Mouse (Mus musculus) forebrain, embryonic 15.5 days (tissue): ENCODE data around the gene Kif17. TPM values are rescaled to one million over a fixed set of nuclear protein-coding genes. Genes with fewer than 3 reads are reported as not detected.
A peak's percentile ranks its signal among the peaks of the same experiment; 100 is the strongest.

Experiments used
- ATAC-seq: fragments of 200-750 bp; cut with Nextera tagmentation; replicated peaks from 2 replicates; pipeline ENCODE4 v1.8.0; 2017; ENCODE audit warnings: mild to moderate bottlenecking, moderate TSS enrichment, moderate library complexity
- H3K27ac ChIP-seq: fragments of 300-500 bp; sonication (generic); replicated peaks from 2 replicates; pipeline ENCODE4 v1.5.1; 2015; ENCODE audit warnings: mild to moderate bottlenecking, inconsistent platforms
- H3K27me3 ChIP-seq: fragments of 300-500 bp; sonication (generic); 2 replicates; pipeline ENCODE4 v1.6.1; 2015; ENCODE audit warnings: inconsistent platforms
- H3K36me3 ChIP-seq: fragments of 300-500 bp; sonication (generic); 2 replicates; pipeline ENCODE4 v1.6.1; 2015; ENCODE audit warnings: mild to moderate bottlenecking, inconsistent platforms
- H3K4me1 ChIP-seq: fragments of 300-500 bp; sonication (generic); 2 replicates; pipeline ENCODE4 v1.6.1; 2015; ENCODE audit warnings: inconsistent platforms
- H3K4me2 ChIP-seq: fragments of 300-500 bp; sonication (generic); replicated peaks from 2 replicates; pipeline ENCODE4 v1.6.1; 2015; ENCODE audit warnings: mild to moderate bottlenecking, inconsistent platforms
- H3K4me3 ChIP-seq: fragments of 300-500 bp; sonication (generic); 2 replicates; pipeline ENCODE4 v1.5.1; 2015; ENCODE audit warnings: mild to moderate bottlenecking, inconsistent platforms
- H3K9ac ChIP-seq: fragments of 300-500 bp; sonication (generic); replicated peaks from 2 replicates; pipeline ENCODE4 v1.6.1; 2015; ENCODE audit warnings: mild to moderate bottlenecking, inconsistent platforms
- H3K9me3 ChIP-seq: fragments of 300-500 bp; sonication (generic); 2 replicates; pipeline ENCODE4 v1.6.1; 2016; ENCODE audit warnings: inconsistent platforms
- WGBS: fragments of 180-500 bp; shearing (Covaris S2); methylation state at CpG from one replicate; pipeline ENCODE4 v1.1.7; 2015; ENCODE audit warnings: mixed read lengths; 5-methylcytosine and 5-hydroxymethylcytosine counted together
- polyA plus RNA-seq: library from polyadenylated mRNA; unstranded; fragments of >200 nt; fragmentation: Nextera tagmentation; extraction: Ambion mirVana; gene quantifications from 2 replicates; pipeline ENCODE4 v1.2.1, GENCODE M21; 2015

Gene Kif17
- polyA plus RNA-seq, 1 experiment from 2014 or later, result 1.4 TPM

- no peaks in the 10 kb centered on the region for H3K9me3 ChIP-seq
- peaks cover 37% of the 10 kb centered on the region for H3K36me3 ChIP-seq
- no peak overlapping the region for H3K4me2 ChIP-seq
- H3K4me3 ChIP-seq, result no peak overlapping the region
- WGBS, result 91% methylated on average over 7 of the region's 7 CpGs
- no peak for ATAC-seq
- H3K9ac ChIP-seq, result no peak overlapping the region
- H3K27me3 ChIP-seq, result no peaks in the 10 kb centered on the region
- peaks cover 31% of the 10 kb centered on the region for H3K4me1 ChIP-seq
- H3K27ac ChIP-seq, result no peak overlapping the region
Measured at GRCm38 (mm10) chr4:138220761-138221160, 29.5 kb upstream of the Kif17 start.

- Histone ChIP-seq H3K27me3 (no peaks in the 10 kb centered on the region), H3K36me3 (peaks cover 44% of the 10 kb centered on the region), H3K9me3 (no peaks in the 10 kb centered on the region), H3K9ac (no peak overlapping the region), H3K4me1 (peaks cover 28% of the 10 kb centered on the region), H3K27ac (no peak overlapping the region), H3K4me3 (no peak overlapping the region), H3K4me2 (no peak overlapping the region)
- ATAC-seq, result no peak
- 93% methylated on average over 5 of the region's 5 CpGs for WGBS
Measured at GRCm38 (mm10) chr4:138221406-138221805, 28.8 kb upstream of the Kif17 start.

- WGBS, result 92% methylated on average over 5 of the region's 5 CpGs
- Histone ChIP-seq H3K4me1 (peaks cover 28% of the 10 kb centered on the region), H3K27ac (no peak overlapping the region), H3K4me2 (no peak overlapping the region), H3K27me3 (no peaks in the 10 kb centered on the region), H3K4me3 (no peak overlapping the region), H3K9ac (no peak overlapping the region), H3K36me3 (peaks cover 52% of the 10 kb centered on the region), H3K9me3 (no peaks in the 10 kb centered on the region)
- ATAC-seq, result no peak
Measured at GRCm38 (mm10) chr4:138222396-138222795, 27.8 kb upstream of the Kif17 start.

GRCm38 (mm10) chr4:138223623-138224022, 26.6 kb upstream of the Kif17 start:
- 91% methylated on average over 10 of the region's 10 CpGs for WGBS
- ATAC-seq, result no peak
- Histone ChIP-seq H3K36me3 (peaks cover 64% of the 10 kb centered on the region), H3K9ac (no peak overlapping the region), H3K4me1 (peaks cover 17% of the 10 kb centered on the region), H3K4me3 (no peak overlapping the region), H3K4me2 (no peak overlapping the region), H3K9me3 (no peaks in the 10 kb centered on the region), H3K27ac (no peak overlapping the region), H3K27me3 (no peaks in the 10 kb centered on the region)

GRCm38 (mm10) chr4:138246756-138247665, 3.2 kb upstream of the Kif17 start:
- H3K9me3 ChIP-seq, result no peaks in the 10 kb centered on the region
- WGBS, result 70% methylated on average over 27 of the region's 27 CpGs
- H3K4me2 ChIP-seq, result no peak overlapping the region
- no peak overlapping the region for H3K4me3 ChIP-seq
- H3K4me1 ChIP-seq, result peaks cover 23% of the 10 kb centered on the region
- no peaks in the 10 kb centered on the region; the same call in 1 of the 2 replicates for H3K27me3 ChIP-seq
- H3K9ac ChIP-seq, result no peak overlapping the region
- no peak overlapping the region; the same call in 1 of the 2 replicates for H3K27ac ChIP-seq
- peaks cover 56% of the 10 kb centered on the region for H3K36me3 ChIP-seq
- ATAC-seq, result no peak

- H3K4me1 ChIP-seq, result peaks cover 32% of the 10 kb centered on the region
- ATAC-seq, result no peak
- no peak overlapping the region for H3K27ac ChIP-seq
Measured at GRCm38 (mm10) chr4:138251819-138252218, 1.6 kb downstream of the Kif17 start.

GRCm38 (mm10) chr4:138252231-138252630, 2.0 kb downstream of the Kif17 start:
- no peaks in the 10 kb centered on the region for H3K9me3 ChIP-seq
- peaks cover 7% of the 10 kb centered on the region for H3K36me3 ChIP-seq
- peaks cover 32% of the 10 kb centered on the region for H3K4me1 ChIP-seq
- WGBS, result 14% methylated on average over 5 of the region's 5 CpGs
- peak overlapping the region; percentile 61 for H3K4me3 ChIP-seq
- H3K27ac ChIP-seq, result no peak overlapping the region
- H3K27me3 ChIP-seq, result peaks cover 15% of the 10 kb centered on the region; the same call in 1 of the 2 replicates
- peak overlapping the region; percentile 64 for H3K9ac ChIP-seq
- no peak for ATAC-seq
- peak overlapping the region; percentile 97 for H3K4me2 ChIP-seq

More at GRCm38 (mm10) chr4:138251819-138252218, 1.6 kb downstream of the Kif17 start:
- peak overlapping the region; percentile 97 for H3K4me2 ChIP-seq
- H3K36me3 ChIP-seq, result peaks cover 11% of the 10 kb centered on the region
- under 1% methylated on average over 14 of the region's 14 CpGs for WGBS
- H3K4me3 ChIP-seq, result peak overlapping the region; percentile 61
- H3K9me3 ChIP-seq, result no peaks in the 10 kb centered on the region
- peaks cover 15% of the 10 kb centered on the region; the same call in 1 of the 2 replicates for H3K27me3 ChIP-seq
- peak overlapping the region; percentile 64 for H3K9ac ChIP-seq

GRCm38 (mm10) chr4:138257116-138257687, 7.0 kb downstream of the Kif17 start:
- peaks cover 15% of the 10 kb centered on the region; the same call in 1 of the 2 replicates for H3K27me3 ChIP-seq
- 84% methylated on average over 22 of the region's 22 CpGs for WGBS

GRCm38 (mm10) chr4:138258663-138259062, 8.4 kb downstream of the Kif17 start:
- Histone ChIP-seq H3K4me2 (no peak overlapping the region), H3K27me3 (peaks cover 15% of the 10 kb centered on the region), H3K9me3 (no peaks in the 10 kb centered on the region), H3K4me3 (no peak overlapping the region), H3K27ac (no peak overlapping the region), H3K36me3 (no peaks in the 10 kb centered on the region), H3K4me1 (peaks cover 7% of the 10 kb centered on the region), H3K9ac (no peak overlapping the region)
- no peak for ATAC-seq
- WGBS, result 80% methylated on average over 7 of the region's 7 CpGs

More at GRCm38 (mm10) chr4:138257116-138257687, 7.0 kb downstream of the Kif17 start:
- Histone ChIP-seq H3K9ac (no peak overlapping the region), H3K27ac (no peak overlapping the region), H3K9me3 (no peaks in the 10 kb centered on the region), H3K36me3 (no peaks in the 10 kb centered on the region), H3K4me2 (no peak overlapping the region), H3K4me3 (no peak overlapping the region), H3K4me1 (peaks cover 7% of the 10 kb centered on the region)
- no peak for ATAC-seq

GRCm38 (mm10) chr4:138259482-138259881, 9.2 kb downstream of the Kif17 start:
- H3K27me3 ChIP-seq, result peaks cover 9% of the 10 kb centered on the region; the same call in 1 of the 2 replicates
- no peak overlapping the region for H3K9ac ChIP-seq
- H3K4me2 ChIP-seq, result no peak overlapping the region
- no peak overlapping the region for H3K4me3 ChIP-seq
- ATAC-seq, result no peak
- no peaks in the 10 kb centered on the region for H3K9me3 ChIP-seq
- no peaks in the 10 kb centered on the region for H3K36me3 ChIP-seq
- H3K4me1 ChIP-seq, result peaks cover 7% of the 10 kb centered on the region
- H3K27ac ChIP-seq, result no peak overlapping the region
- 87% methylated on average over 5 of the region's 5 CpGs for WGBS

- Histone ChIP-seq H3K4me1 (peaks cover 7% of the 10 kb centered on the region), H3K9ac (peak overlapping the region; percentile 39), H3K27me3 (peaks cover 9% of the 10 kb centered on the region; the same call in 1 of the 2 replicates), H3K9me3 (no peaks in the 10 kb centered on the region), H3K27ac (no peak overlapping the region; the same call in 1 of the 2 replicates), H3K36me3 (no peaks in the 10 kb centered on the region), H3K4me3 (peak overlapping the region; percentile 60), H3K4me2 (peak overlapping the region; percentile 88)
- peak; percentile 88 for ATAC-seq
- under 1% methylated on average over 74 of the region's 78 CpGs for WGBS
Measured at GRCm38 (mm10) chr4:138261843-138262681, 11.8 kb downstream of the Kif17 start.
